Mouse (Mus musculus) stomach, embryonic 14.5 days (tissue): ENCODE data around the gene Bcar1. TPM values are rescaled to one million over a fixed set of nuclear protein-coding genes. Genes with fewer than 3 reads are reported as not detected.

ENCODE experiments used
- ATAC-seq: fragments of 200-750 bp; cut with Nextera tagmentation; 2 replicates; pipeline ENCODE4 v1.8.0; 2017; ENCODE audit warnings: low read depth, moderate TSS enrichment; ENCODE audit not compliant: insufficient number of reproducible peaks, insufficient read depth, low FRiP score
- H3K27ac ChIP-seq: fragments of 300-500 bp; sonication (generic); 2 replicates; pipeline ENCODE4 v1.5.1; 2014; ENCODE audit warnings: mild to moderate bottlenecking, low read length, moderate library complexity, mixed read lengths
- H3K27me3 ChIP-seq: fragments of 300-500 bp; sonication (generic); 2 replicates; pipeline ENCODE4 v1.6.1; 2014; ENCODE audit warnings: low read length, control low read depth, mixed read lengths; ENCODE audit not compliant: control insufficient read depth, insufficient read depth
- H3K36me3 ChIP-seq: fragments of 300-500 bp; sonication (generic); 2 replicates; pipeline ENCODE4 v1.6.1; 2014; ENCODE audit warnings: mild to moderate bottlenecking, control low read depth, low read length, moderate library complexity, mixed read lengths; ENCODE audit not compliant: control insufficient read depth, insufficient read depth
- H3K4me1 ChIP-seq: fragments of 300-500 bp; sonication (generic); 2 replicates; pipeline ENCODE4 v1.6.1; 2014; ENCODE audit warnings: low read length, control low read depth, mixed read lengths; ENCODE audit not compliant: control insufficient read depth, insufficient read depth
- H3K4me2 ChIP-seq: fragments of 300-500 bp; sonication (generic); replicated peaks from 2 replicates; pipeline ENCODE4 v1.6.1; 2014; ENCODE audit warnings: low read depth, low read length, control low read depth
- H3K4me3 ChIP-seq: fragments of 300-500 bp; sonication (generic); 2 replicates; pipeline ENCODE4 v1.5.1; 2014; ENCODE audit warnings: low read depth, low read length, control low read depth
- H3K9ac ChIP-seq: fragments of 300-500 bp; sonication (generic); replicated peaks from 2 replicates; pipeline ENCODE4 v1.6.1; 2014; ENCODE audit warnings: low read depth, mild to moderate bottlenecking, control low read depth, low read length, moderate library complexity, mixed read lengths
- H3K9me3 ChIP-seq: fragments of 300-500 bp; sonication (generic); 2 replicates; pipeline ENCODE4 v1.6.1; 2016; ENCODE audit warnings: low read depth, low read length, control low read depth; ENCODE audit not compliant: control insufficient read depth
- WGBS: fragments of 180-500 bp; shearing (Covaris S2); extraction: QIAGEN DNeasy Blood & Tissue Kit; methylation state at CpG from one replicate; pipeline ENCODE4 v1.1.7; 2014; 5-methylcytosine and 5-hydroxymethylcytosine counted together
- polyA plus RNA-seq: library from polyadenylated mRNA; unstranded; fragments of >200 nt; fragmentation: Nextera tagmentation; extraction: Ambion mirVana; gene quantifications from 2 replicates; pipeline ENCODE4 v1.2.1, GENCODE M21; 2014

The Bcar1 gene
- polyA plus RNA-seq, 1 experiment from 2014 or later, result 46.5 TPM

- Histone ChIP-seq H3K4me1 (peaks cover 74% of the 10 kb centered on the region), H3K36me3 (no peaks in the 10 kb centered on the region), H3K9ac (peak overlapping the region; percentile 81; the same call in 1 of the 2 replicates), H3K27me3 (no peaks in the 10 kb centered on the region), H3K27ac (peak overlapping the region; percentile 88), H3K9me3 (no peaks in the 10 kb centered on the region), H3K4me3 (peak overlapping the region; percentile 77), H3K4me2 (peak overlapping the region; percentile 74)
- 22% methylated on average over 10 of the region's 10 CpGs for WGBS
- no peak; the same call in 1 of the 2 replicates for ATAC-seq
These were observed 11.1 kb downstream of the Bcar1 start for GRCm38 (mm10) chr8:111732406-111733085.

- under 1% methylated on average over 28 of the region's 41 CpGs for WGBS
- peak overlapping the region; percentile 81 for H3K9ac ChIP-seq
- ATAC-seq, result peak; percentile 92
- H3K4me3 ChIP-seq, result peak overlapping the region; percentile 77
- H3K27me3 ChIP-seq, result no peaks in the 10 kb centered on the region
- no peaks in the 10 kb centered on the region for H3K36me3 ChIP-seq
- no peaks in the 10 kb centered on the region for H3K9me3 ChIP-seq
- peaks cover 72% of the 10 kb centered on the region for H3K4me1 ChIP-seq
- peak overlapping the region; percentile 74 for H3K4me2 ChIP-seq
- peak overlapping the region; percentile 88 for H3K27ac ChIP-seq
These were observed 11.6 kb downstream of the Bcar1 start for GRCm38 (mm10) chr8:111732004-111732403.

GRCm38 (mm10) chr8:111731231-111731977 lies 12.2 kb downstream of the Bcar1 start:
- Histone ChIP-seq H3K4me1 (peaks cover 72% of the 10 kb centered on the region), H3K4me3 (peak overlapping the region; percentile 77), H3K9ac (peak overlapping the region; percentile 81), H3K36me3 (no peaks in the 10 kb centered on the region), H3K4me2 (peak overlapping the region; percentile 74), H3K9me3 (no peaks in the 10 kb centered on the region), H3K27ac (peak overlapping the region; percentile 88), H3K27me3 (no peaks in the 10 kb centered on the region)
- 2% methylated on average over 39 of the region's 39 CpGs for WGBS
- peak; percentile 11 for ATAC-seq

- Histone ChIP-seq H3K4me1 (peaks cover 62% of the 10 kb centered on the region), H3K9ac (no peak overlapping the region), H3K27ac (no peak overlapping the region), H3K9me3 (no peaks in the 10 kb centered on the region), H3K27me3 (no peaks in the 10 kb centered on the region), H3K36me3 (no peaks in the 10 kb centered on the region; the same call in 1 of the 2 replicates), H3K4me2 (peak overlapping the region; percentile 74; the same call in 1 of the 2 replicates), H3K4me3 (no peak overlapping the region)
- 63% methylated on average over 7 of the region's 7 CpGs for WGBS
- ATAC-seq, result no peak
These were observed 14.1 kb downstream of the Bcar1 start for GRCm38 (mm10) chr8:111729233-111730170.

- 84% methylated on average over 5 of the region's 5 CpGs for WGBS
- H3K36me3 ChIP-seq, result no peaks in the 10 kb centered on the region; the same call in 1 of the 2 replicates
- no peaks in the 10 kb centered on the region for H3K27me3 ChIP-seq
- peaks cover 52% of the 10 kb centered on the region for H3K4me1 ChIP-seq
- H3K4me3 ChIP-seq, result no peak overlapping the region
- H3K9ac ChIP-seq, result no peak overlapping the region
- no peak overlapping the region for H3K4me2 ChIP-seq
- no peak overlapping the region for H3K27ac ChIP-seq
- no peak for ATAC-seq
- no peaks in the 10 kb centered on the region for H3K9me3 ChIP-seq
These were observed 15.1 kb downstream of the Bcar1 start for GRCm38 (mm10) chr8:111728481-111728880.

- Histone ChIP-seq H3K27ac (no peak overlapping the region), H3K4me2 (no peak overlapping the region), H3K9ac (no peak overlapping the region), H3K4me3 (no peak overlapping the region), H3K36me3 (no peaks in the 10 kb centered on the region; the same call in 1 of the 2 replicates), H3K4me1 (peaks cover 42% of the 10 kb centered on the region), H3K9me3 (no peaks in the 10 kb centered on the region), H3K27me3 (no peaks in the 10 kb centered on the region)
- whole genome bisulfite sequencing, result 75% methylated on average over 4 of the region's 4 CpGs
- no peak for ATAC-seq
These were observed 16.1 kb downstream of the Bcar1 start for GRCm38 (mm10) chr8:111727553-111727952.

- Histone ChIP-seq H3K4me3 (no peak overlapping the region), H3K27me3 (no peaks in the 10 kb centered on the region), H3K9ac (no peak overlapping the region), H3K9me3 (no peaks in the 10 kb centered on the region), H3K4me1 (peaks cover 39% of the 10 kb centered on the region), H3K36me3 (no peaks in the 10 kb centered on the region; the same call in 1 of the 2 replicates), H3K27ac (peak overlapping the region; percentile 5), H3K4me2 (no peak overlapping the region)
- 63% methylated on average over 7 of the region's 7 CpGs for WGBS
- ATAC-seq, result peak; percentile 60; the same call in 1 of the 2 replicates
These were observed 17.3 kb downstream of the Bcar1 start for GRCm38 (mm10) chr8:111726102-111726900.
